Mouse (Mus musculus) small intestine, adult 2 months (tissue): ENCODE measurements around the gene Synpr. TPM values are rescaled to one million over a fixed set of nuclear protein-coding genes. Genes with fewer than 3 reads are reported as not detected.

Experiments
- H3K27ac ChIP-seq: fragments of 200-500 bp; 2 replicates; pipeline ENCODE4 v1.5.1; 2012; ENCODE audit warnings: low read depth, low read length, control low read depth, inconsistent platforms; ENCODE audit not compliant: insufficient read depth
- H3K27me3 ChIP-seq: fragments of 200-500 bp; 2 replicates; pipeline ENCODE4 v1.6.1; 2012; ENCODE audit warnings: mild to moderate bottlenecking, moderate library complexity, low read length, inconsistent platforms; ENCODE audit not compliant: control insufficient read depth, insufficient read depth
- H3K36me3 ChIP-seq: fragments of 200-500 bp; 2 replicates; pipeline ENCODE4 v1.6.1; 2012; ENCODE audit warnings: mild to moderate bottlenecking, low read length, control low read depth, inconsistent platforms; ENCODE audit not compliant: control insufficient read depth, insufficient read depth
- H3K4me1 ChIP-seq: fragments of 200-500 bp; 2 replicates; pipeline ENCODE4 v1.6.1; 2012; ENCODE audit warnings: low read length, inconsistent platforms, mixed read lengths; ENCODE audit not compliant: control insufficient read depth, insufficient read depth, insufficient read length
- H3K4me3 ChIP-seq: fragments of 200-500 bp; 2 replicates; pipeline ENCODE4 v1.5.1; 2012; ENCODE audit warnings: low read depth, mild to moderate bottlenecking, control low read depth, inconsistent platforms, low read length, moderate library complexity
- CTCF ChIP-seq: fragments of 200-500 bp; IDR thresholded peaks from 2 replicates; pipeline ENCODE4 v1.5.1; 2012; ENCODE audit warnings: low read depth, mild to moderate bottlenecking, control low read depth, inconsistent platforms, low read length, moderate library complexity, mixed read lengths; ENCODE audit not compliant: insufficient replicate concordance, insufficient read length; ENCODE audit errors: extremely low read depth
- POLR2A ChIP-seq: fragments of 200-500 bp; IDR thresholded peaks from 2 replicates; pipeline ENCODE4 v1.6.1; 2012; ENCODE audit warnings: low read depth, mild to moderate bottlenecking, control low read depth, inconsistent platforms, low read length, moderate library complexity
- WGBS: fragments of 180-500 bp; shearing (Covaris S2); methylation state at CpG from one replicate; pipeline ENCODE4 v1.1.7; 2018; 5-methylcytosine and 5-hydroxymethylcytosine counted together
- polyA plus RNA-seq: library from polyadenylated mRNA; depleted of rRNA; stranded (reverse); fragments of >200 nt; gene quantifications from 2 replicates; pipeline ENCODE4 v1.2.3, GENCODE M21; 2012

Synpr gene
- polyA plus RNA-seq, 1 experiment: not detected

- TF ChIP-seq CTCF: no peak
- no peak for TF ChIP-seq POLR2A
- 9% methylated on average over 7 of the region's 7 CpGs for WGBS
- Histone ChIP-seq H3K4me3 (no peak overlapping the region), H3K27me3 (no peaks in the 10 kb centered on the region), H3K27ac (no peak overlapping the region), H3K4me1 (no peaks in the 10 kb centered on the region), H3K36me3 (no peaks in the 10 kb centered on the region)
These were observed 71.2 kb downstream of the Synpr start for GRCm38 (mm10) chr14:13355569-13356362.

- no peaks in the 10 kb centered on the region for H3K4me1 ChIP-seq
- H3K4me3 ChIP-seq: no peak overlapping the region
- H3K27ac ChIP-seq: no peak overlapping the region
- WGBS: 73% methylated on average over 5 of the region's 5 CpGs
- TF ChIP-seq POLR2A (no peak), CTCF (no peak)
- no peaks in the 10 kb centered on the region for H3K36me3 ChIP-seq
- H3K27me3 ChIP-seq: no peaks in the 10 kb centered on the region
These were observed 72.6 kb downstream of the Synpr start for GRCm38 (mm10) chr14:13357101-13357667.

- no peak overlapping the region for H3K27ac ChIP-seq
- H3K4me1 ChIP-seq: no peaks in the 10 kb centered on the region
- no peak overlapping the region for H3K4me3 ChIP-seq
- 66% methylated on average over 2 of the region's 2 CpGs for WGBS
- no peaks in the 10 kb centered on the region for H3K27me3 ChIP-seq
- no peaks in the 10 kb centered on the region for H3K36me3 ChIP-seq
- TF ChIP-seq CTCF: no peak
- no peak for TF ChIP-seq POLR2A
These were observed 73.5 kb downstream of the Synpr start for GRCm38 (mm10) chr14:13358037-13358436.

- H3K36me3 ChIP-seq: no peaks in the 10 kb centered on the region
- H3K4me3 ChIP-seq: no peak overlapping the region
- no peak for TF ChIP-seq POLR2A
- no peak for TF ChIP-seq CTCF
- no peaks in the 10 kb centered on the region for H3K4me1 ChIP-seq
- H3K27ac ChIP-seq: no peak overlapping the region
- H3K27me3 ChIP-seq: no peaks in the 10 kb centered on the region
These were observed 76.6 kb downstream of the Synpr start for GRCm38 (mm10) chr14:13361184-13361583.

GRCm38 (mm10) chr14:13361642-13362041, 77.1 kb downstream of the Synpr start:
- TF ChIP-seq POLR2A (no peak), CTCF (no peak)
- WGBS: 80% methylated on average over 3 of the region's 3 CpGs
- H3K4me3 ChIP-seq: no peak overlapping the region

GRCm38 (mm10) chr14:13368309-13368708, 83.7 kb downstream of the Synpr start:
- H3K4me3 ChIP-seq: no peak overlapping the region
- H3K27me3 ChIP-seq: no peaks in the 10 kb centered on the region
- no peaks in the 10 kb centered on the region for H3K36me3 ChIP-seq
- no peak overlapping the region for H3K27ac ChIP-seq
- no peaks in the 10 kb centered on the region for H3K4me1 ChIP-seq
- no peak for TF ChIP-seq POLR2A
- no peak for TF ChIP-seq CTCF
- 76% methylated on average over 3 of the region's 3 CpGs for WGBS

More at GRCm38 (mm10) chr14:13361642-13362041, 77.1 kb downstream of the Synpr start:
- Histone ChIP-seq H3K4me1 (no peaks in the 10 kb centered on the region), H3K27me3 (no peaks in the 10 kb centered on the region), H3K27ac (no peak overlapping the region), H3K36me3 (no peaks in the 10 kb centered on the region)

GRCm38 (mm10) chr14:13389081-13389480, 104.5 kb downstream of the Synpr start:
- Histone ChIP-seq H3K27ac (no peak overlapping the region), H3K27me3 (no peaks in the 10 kb centered on the region), H3K36me3 (no peaks in the 10 kb centered on the region), H3K4me1 (no peaks in the 10 kb centered on the region), H3K4me3 (no peak overlapping the region)
- 38% methylated on average over 7 of the region's 7 CpGs for WGBS
- TF ChIP-seq POLR2A (no peak), CTCF (no peak)
